Mouse (Mus musculus) liver, embryonic 12.5 days (tissue): ENCODE results near the gene Arrdc5. TPM values are rescaled to one million over a fixed set of nuclear protein-coding genes. Genes with fewer than 3 reads are reported as not detected.
A peak's percentile ranks its signal among the peaks of the same experiment; 100 is the strongest.

ENCODE experiments used
- ATAC-seq: fragments of 200-750 bp; cut with Nextera tagmentation; 2 replicates; pipeline ENCODE4 v1.8.0; 2017; ENCODE audit warnings: moderate number of reproducible peaks, mild to moderate bottlenecking, moderate library complexity
- H3K27ac ChIP-seq: fragments of 300-500 bp; sonication (generic); 2 replicates; pipeline ENCODE4 v1.5.1; 2016; ENCODE audit warnings: mild to moderate bottlenecking
- H3K27me3 ChIP-seq: fragments of 300-500 bp; sonication (generic); replicated peaks from 2 replicates; pipeline ENCODE4 v1.6.1; 2016; ENCODE audit warnings: mild to moderate bottlenecking, moderate library complexity
- H3K36me3 ChIP-seq: fragments of 300-500 bp; sonication (generic); 2 replicates; pipeline ENCODE4 v1.6.1; 2016; ENCODE audit warnings: mild to moderate bottlenecking, moderate library complexity
- H3K4me1 ChIP-seq: fragments of 300-500 bp; sonication (generic); 2 replicates; pipeline ENCODE4 v1.6.1; 2016
- H3K4me2 ChIP-seq: fragments of 300-500 bp; sonication (generic); 2 replicates; pipeline ENCODE4 v1.6.1; 2016; ENCODE audit warnings: mild to moderate bottlenecking, moderate library complexity
- H3K4me3 ChIP-seq: fragments of 300-500 bp; sonication (generic); 2 replicates; pipeline ENCODE4 v1.5.1; 2016; ENCODE audit warnings: mild to moderate bottlenecking, moderate library complexity
- H3K9ac ChIP-seq: fragments of 300-500 bp; sonication (generic); 2 replicates; pipeline ENCODE4 v1.6.1; 2016; ENCODE audit warnings: mild to moderate bottlenecking, moderate library complexity
- H3K9me3 ChIP-seq: fragments of 300-500 bp; sonication (generic); replicated peaks from 2 replicates; pipeline ENCODE4 v1.6.1; 2016; ENCODE audit warnings: mild to moderate bottlenecking, moderate library complexity
- WGBS: fragments of 180-500 bp; shearing (Covaris S2); methylation state at CpG from one replicate; pipeline ENCODE4 v1.1.7; 2016; ENCODE audit not compliant: insufficient replicate concordance; 5-methylcytosine and 5-hydroxymethylcytosine counted together
- polyA plus RNA-seq: library from polyadenylated mRNA; unstranded; fragments of >200 nt; fragmentation: Nextera tagmentation; extraction: Ambion mirVana; gene quantifications from 2 replicates; pipeline ENCODE4 v1.2.1, GENCODE M21; 2016

The Arrdc5 gene
- polyA plus RNA-seq, 1 experiment from 2014 or later, result not detected

DNA sequence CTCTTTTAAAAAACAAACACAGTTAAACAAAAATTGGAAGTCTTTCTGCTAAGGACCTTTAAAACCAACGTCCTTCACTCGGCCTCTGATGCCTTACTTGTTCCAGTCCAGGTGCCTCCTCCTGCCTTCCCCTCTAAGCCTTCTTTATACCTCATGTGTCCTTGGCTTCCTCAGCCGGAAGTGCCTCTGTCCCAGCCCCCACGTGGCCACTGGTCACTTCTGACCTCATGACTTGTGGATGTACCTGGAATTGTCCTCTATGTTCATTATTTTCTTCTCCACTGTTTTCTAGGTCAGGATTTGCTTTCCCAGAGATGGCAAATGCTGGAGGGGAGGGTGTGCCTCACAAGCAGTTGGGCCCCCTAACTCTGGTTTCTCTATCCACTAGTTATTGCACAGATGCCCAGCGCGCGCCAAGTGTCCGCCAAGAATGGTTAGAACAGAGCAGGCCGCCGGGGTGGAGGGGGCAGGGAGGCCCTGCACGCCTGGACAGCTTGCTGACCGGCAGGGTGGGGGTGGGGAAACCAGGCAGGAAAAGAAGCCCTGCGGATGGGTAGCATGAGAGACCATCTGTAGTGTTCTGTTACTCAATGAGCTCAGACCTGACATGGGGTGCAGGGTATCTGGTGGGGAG lies 2.4 kb upstream of the Arrdc5 start:
- peak overlapping the region; percentile 92 for H3K9ac ChIP-seq
- peak overlapping the region; percentile 90 for H3K4me3 ChIP-seq
- WGBS, result 32% methylated on average over 13 of the region's 13 CpGs

DNA sequence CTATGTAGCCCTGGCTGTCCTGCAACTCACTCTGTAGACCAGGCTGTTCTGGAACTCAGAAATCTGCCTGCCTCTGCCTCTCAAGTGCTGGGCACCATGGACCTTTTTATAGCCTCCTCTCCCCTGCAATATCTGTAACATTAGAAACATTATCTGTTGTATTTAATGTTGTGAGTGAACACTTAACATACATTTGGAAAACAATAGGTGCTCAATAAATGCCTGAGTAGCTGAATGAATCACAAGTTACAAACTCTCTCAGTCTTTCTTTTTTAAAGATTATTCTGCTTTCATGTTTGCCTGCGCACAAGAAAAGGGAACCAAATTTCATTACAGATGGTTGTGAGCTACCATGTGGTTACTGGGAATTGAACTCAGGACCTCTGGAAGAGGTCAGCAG lies 1.8 kb downstream of the Arrdc5 start:
- H3K4me1 ChIP-seq, result peaks cover 14% of the 10 kb centered on the region
- H3K9me3 ChIP-seq, result no peaks in the 10 kb centered on the region
- no peaks in the 10 kb centered on the region; the same call in 1 of the 2 replicates for H3K27me3 ChIP-seq
- no peak overlapping the region for H3K4me2 ChIP-seq
- H3K36me3 ChIP-seq, result no peaks in the 10 kb centered on the region
- no peak overlapping the region for H3K27ac ChIP-seq
- no peak overlapping the region for H3K4me3 ChIP-seq
- H3K9ac ChIP-seq, result no peak overlapping the region
- ATAC-seq, result no peak
- 83% methylated on average over 1 of the region's 1 CpGs for WGBS

More for the DNA sequence above, 2.4 kb upstream of the Arrdc5 start:
- H3K9me3 ChIP-seq, result no peaks in the 10 kb centered on the region
- H3K27ac ChIP-seq, result peak overlapping the region; percentile 96
- peaks cover 44% of the 10 kb centered on the region for H3K4me1 ChIP-seq
- peak; percentile 13; the same call in 1 of the 2 replicates for ATAC-seq
- H3K36me3 ChIP-seq, result peaks cover 30% of the 10 kb centered on the region
- no peaks in the 10 kb centered on the region; the same call in 1 of the 2 replicates for H3K27me3 ChIP-seq
- H3K4me2 ChIP-seq, result peak overlapping the region; percentile 98

GRCm38 (mm10) chr17:56296201-56296600 lies 3.9 kb downstream of the Arrdc5 start:
- Histone ChIP-seq H3K27ac (no peak overlapping the region), H3K9me3 (no peaks in the 10 kb centered on the region), H3K4me3 (no peak overlapping the region), H3K4me2 (no peak overlapping the region), H3K27me3 (no peaks in the 10 kb centered on the region; the same call in 1 of the 2 replicates), H3K9ac (no peak overlapping the region), H3K4me1 (peaks cover 9% of the 10 kb centered on the region), H3K36me3 (no peaks in the 10 kb centered on the region)
- 48% methylated on average over 1 of the region's 1 CpGs for WGBS
- no peak for ATAC-seq

- Histone ChIP-seq H3K27ac (no peak overlapping the region), H3K36me3 (no peaks in the 10 kb centered on the region), H3K4me1 (peaks cover 29% of the 10 kb centered on the region), H3K27me3 (no peaks in the 10 kb centered on the region), H3K4me3 (no peak overlapping the region), H3K9me3 (no peaks in the 10 kb centered on the region), H3K9ac (no peak overlapping the region), H3K4me2 (no peak overlapping the region)
- no peak for ATAC-seq
- 83% methylated on average over 19 of the region's 19 CpGs for WGBS
Measured at GRCm38 (mm10) chr17:56294241-56294640, 5.8 kb downstream of the Arrdc5 start.

DNA sequence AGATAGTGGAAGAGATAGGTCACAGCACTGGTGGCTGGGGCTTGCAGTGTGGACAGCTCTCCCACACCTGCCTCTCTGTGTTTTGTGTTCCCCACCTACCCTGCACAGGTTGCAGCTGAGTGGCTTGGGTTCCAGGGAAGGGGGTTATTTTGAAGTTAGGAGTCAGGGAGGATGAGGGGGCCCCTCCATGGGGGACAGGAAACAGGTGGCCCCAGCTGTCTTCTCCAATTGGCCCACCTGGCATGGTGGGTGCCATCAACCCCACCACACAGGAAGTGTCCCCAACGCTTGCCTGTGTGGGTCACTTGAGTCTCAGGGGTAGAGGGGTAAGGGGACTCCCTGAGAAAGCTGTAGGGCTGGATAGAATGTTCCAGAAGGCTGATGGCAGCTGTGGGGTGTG lies 6.8 kb downstream of the Arrdc5 start:
- Histone ChIP-seq H3K9me3 (no peaks in the 10 kb centered on the region), H3K27ac (no peak overlapping the region), H3K36me3 (no peaks in the 10 kb centered on the region), H3K9ac (no peak overlapping the region), H3K4me3 (no peak overlapping the region), H3K4me1 (peaks cover 38% of the 10 kb centered on the region), H3K4me2 (no peak overlapping the region), H3K27me3 (no peaks in the 10 kb centered on the region)
- WGBS, result 37% methylated on average over 1 of the region's 1 CpGs
- no peak for ATAC-seq

DNA sequence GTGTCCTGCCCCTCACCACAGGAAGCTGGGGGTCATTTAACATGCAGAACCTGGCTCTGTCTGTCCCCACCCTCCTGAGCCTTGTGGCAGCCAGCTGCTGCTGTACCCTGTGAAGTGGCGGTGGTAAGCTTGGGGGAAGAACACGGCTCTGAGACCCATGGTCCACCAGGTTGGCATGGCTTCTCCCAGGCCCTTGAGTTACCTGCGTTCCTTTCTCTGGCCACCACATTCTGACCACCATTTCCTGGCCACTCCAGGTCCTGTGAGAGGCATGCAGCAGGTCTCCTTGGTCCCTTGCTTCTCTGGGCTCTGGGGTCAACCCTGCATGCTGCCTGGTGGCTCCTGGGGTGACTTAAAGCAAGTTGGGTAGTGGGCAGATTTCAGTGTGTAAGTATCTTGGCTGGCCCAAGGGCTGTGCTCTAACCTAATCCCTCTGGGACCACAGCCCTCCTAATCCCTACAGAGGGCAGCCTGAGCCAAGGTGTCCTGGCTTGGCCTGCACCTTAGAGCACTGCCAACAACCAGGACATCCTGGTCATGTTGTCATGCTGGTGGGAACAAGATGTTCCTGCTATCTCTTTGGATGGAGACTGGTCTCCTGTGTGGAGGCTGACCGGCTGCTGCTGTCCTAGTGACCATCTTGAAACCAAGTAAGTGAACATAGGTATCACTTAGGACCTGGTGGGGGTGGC lies 7.4 kb downstream of the Arrdc5 start, which contains the start of gene Plin3:
Gene Plin3, minus strand, starts transcription at position 343 of the 692 bp plus-strand sequence.
- 84% methylated on average over 4 of the region's 4 CpGs for WGBS
- Histone ChIP-seq H3K4me1 (peaks cover 44% of the 10 kb centered on the region), H3K27ac (peak within 1 kb of the TSS; percentile 93), H3K4me2 (peak within 1 kb of the TSS; percentile 85), H3K27me3 (no peaks in the 10 kb centered on the region), H3K36me3 (no peaks in the 10 kb centered on the region), H3K4me3 (no peak within 1 kb of the TSS), H3K9me3 (no peaks in the 10 kb centered on the region), H3K9ac (peak within 1 kb of the TSS; percentile 71; the same call in 1 of the 2 replicates)
- no peak for ATAC-seq

- Histone ChIP-seq H3K4me2 (peak overlapping the region; percentile 85), H3K36me3 (peaks cover under 1% of the 10 kb centered on the region; the same call in 1 of the 2 replicates), H3K27me3 (no peaks in the 10 kb centered on the region), H3K9me3 (no peaks in the 10 kb centered on the region), H3K9ac (peak overlapping the region; percentile 71; the same call in 1 of the 2 replicates), H3K4me3 (no peak overlapping the region), H3K4me1 (peaks cover 51% of the 10 kb centered on the region), H3K27ac (peak overlapping the region; percentile 93)
- WGBS, result 76% methylated on average over 7 of the region's 7 CpGs
- ATAC-seq, result no peak
Measured at GRCm38 (mm10) chr17:56291826-56292475, 8.1 kb downstream of the Arrdc5 start.

- WGBS, result under 1% methylated on average over 16 of the region's 16 CpGs
- Histone ChIP-seq H3K27me3 (no peaks in the 10 kb centered on the region), H3K27ac (peak overlapping the region; percentile 93), H3K9ac (peak overlapping the region; percentile 71), H3K4me1 (peaks cover 60% of the 10 kb centered on the region), H3K4me2 (peak overlapping the region; percentile 85), H3K9me3 (no peaks in the 10 kb centered on the region), H3K36me3 (peaks cover 8% of the 10 kb centered on the region), H3K4me3 (peak overlapping the region; percentile 64)
- peak; percentile 78 for ATAC-seq
Measured at GRCm38 (mm10) chr17:56291171-56291511, 8.9 kb downstream of the Arrdc5 start.

DNA sequence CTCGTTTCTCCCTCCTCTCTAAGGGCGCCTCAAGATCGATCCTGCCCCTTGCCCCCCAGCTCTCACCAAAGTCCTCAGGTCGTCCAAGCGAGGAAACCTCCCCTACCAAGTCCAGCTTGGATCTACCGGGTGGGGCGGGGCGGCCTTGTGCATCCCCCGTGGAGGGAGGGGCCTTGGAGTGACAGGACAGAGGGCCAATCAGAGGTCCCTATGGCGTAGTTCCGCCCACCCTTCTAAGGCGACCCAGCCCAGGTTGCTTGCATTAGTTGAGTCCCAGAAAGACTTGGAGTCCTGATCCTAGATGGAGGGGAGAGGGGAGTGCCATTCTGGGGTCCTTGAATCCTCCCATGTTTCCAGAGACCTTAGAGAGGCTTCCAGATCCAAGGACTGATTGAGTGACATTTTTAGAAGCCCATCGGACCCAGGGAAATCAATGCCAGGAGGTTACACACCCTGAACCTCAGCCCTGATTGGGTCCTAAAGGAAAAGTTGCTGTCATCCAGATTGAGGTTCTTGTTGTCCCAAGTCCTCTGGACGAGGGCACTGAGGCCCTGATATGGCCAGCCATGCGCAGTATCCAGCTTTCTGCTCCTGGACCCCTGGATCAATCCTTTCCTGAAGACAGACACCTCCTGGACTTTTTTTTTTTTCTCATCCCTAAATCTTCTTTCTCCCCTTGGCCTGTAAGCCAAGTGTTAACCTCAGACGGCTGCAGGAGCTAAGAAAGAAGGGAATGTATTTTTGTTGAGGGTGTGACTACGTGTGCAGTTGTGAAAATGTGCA lies 9.5 kb downstream of the Arrdc5 start:
- Histone ChIP-seq H3K9ac (peak overlapping the region; percentile 74), H3K9me3 (no peaks in the 10 kb centered on the region), H3K4me3 (peak overlapping the region; percentile 64), H3K4me1 (peaks cover 62% of the 10 kb centered on the region), H3K36me3 (peaks cover 14% of the 10 kb centered on the region), H3K27ac (peak overlapping the region; percentile 93), H3K27me3 (no peaks in the 10 kb centered on the region), H3K4me2 (peak overlapping the region; percentile 85)
- ATAC-seq, result peak; percentile 84
- 2% methylated on average over 17 of the region's 17 CpGs for WGBS

GRCm38 (mm10) chr17:56289371-56290331 lies 10.4 kb downstream of the Arrdc5 start:
- Histone ChIP-seq H3K27me3 (no peaks in the 10 kb centered on the region), H3K4me3 (peak overlapping the region; percentile 64), H3K4me1 (peaks cover 65% of the 10 kb centered on the region), H3K4me2 (peak overlapping the region; percentile 85), H3K9ac (peak overlapping the region; percentile 74), H3K36me3 (peaks cover 23% of the 10 kb centered on the region), H3K27ac (peak overlapping the region; percentile 93), H3K9me3 (no peaks in the 10 kb centered on the region)
- WGBS, result 6% methylated on average over 23 of the region's 23 CpGs
- ATAC-seq, result peak; percentile 36
